Mouse (Mus musculus) bone marrow, adult 2 months (tissue): ENCODE results near the gene Ap2b1. TPM values are rescaled to one million over a fixed set of nuclear protein-coding genes. Genes with fewer than 3 reads are reported as not detected.
"Not testable (repeated sequence)": the region's sequence is repeated elsewhere in the genome, so short reads cannot be mapped to it uniquely, and the experiment has no call there.

Experiments used
- H3K27ac ChIP-seq: fragments of 200-500 bp; 2 replicates; pipeline ENCODE4 v1.5.1; 2012; ENCODE audit warnings: low read depth, mild to moderate bottlenecking, control low read depth, inconsistent platforms, low read length; ENCODE audit not compliant: control insufficient read depth, poor library complexity, insufficient read depth
- H3K4me1 ChIP-seq: fragments of 200-500 bp; 2 replicates; pipeline ENCODE4 v1.6.1; 2011; ENCODE audit warnings: low read length; ENCODE audit not compliant: control insufficient read depth, insufficient read depth
- H3K4me3 ChIP-seq: fragments of 200-500 bp; replicated peaks from 2 replicates; pipeline ENCODE3; 2011; ENCODE audit warnings: mild to moderate bottlenecking, low read depth, low read length, control low read depth; ENCODE audit not compliant: control insufficient read depth
- CTCF ChIP-seq: fragments of 200-500 bp; IDR thresholded peaks from 2 replicates; pipeline ENCODE4 v1.5.1; 2011; ENCODE audit warnings: low read length, control low read depth; ENCODE audit not compliant: control insufficient read depth, insufficient read depth
- POLR2A ChIP-seq: fragments of 200-500 bp; IDR thresholded peaks from 2 replicates; pipeline ENCODE4 v1.6.1; 2011; ENCODE audit warnings: low read depth, mild to moderate bottlenecking, control low read depth, low read length, borderline replicate concordance; ENCODE audit not compliant: control insufficient read depth
- WGBS: fragments of 180-500 bp; shearing (Covaris S2); methylation state at CpG from one replicate; pipeline ENCODE4 v1.1.7; 2018; 5-methylcytosine and 5-hydroxymethylcytosine counted together
- polyA plus RNA-seq: library from polyadenylated mRNA; stranded (reverse); fragments of >200 nt; gene quantifications from 2 replicates; pipeline ENCODE4 v1.2.4, GENCODE M21; 2011; ENCODE audit warnings: low replicate concordance; ENCODE audit not compliant: missing spikeins, insufficient read depth, insufficient read length

Ap2b1 gene
- 43.7 and 59.2 TPM in 2 replicates for polyA plus RNA-seq

- TF ChIP-seq CTCF, result no peak
- peak; percentile 88 for TF ChIP-seq POLR2A
- 4% methylated on average over 56 of the region's 56 CpGs for WGBS
- H3K4me1 ChIP-seq, result peaks cover 2% of the 10 kb centered on the region; the same call in 1 of the 2 replicates
Measured at GRCm38 (mm10) chr11:83298225-83299195, at the start of gene Ap2b1. Gene Ap2b1 (plus strand): TSS chr11:83299024.

GRCm38 (mm10) chr11:83257211-83257610 is 41.6 kb upstream of the Ap2b1 start:
- not testable (repeated sequence) for H3K4me3 ChIP-seq, H3K4me1 ChIP-seq, H3K27ac ChIP-seq
- 58% methylated on average over 5 of the region's 5 CpGs for WGBS

More at GRCm38 (mm10) chr11:83298225-83299195, at the start of gene Ap2b1:
- Histone ChIP-seq H3K4me3 (peak within 1 kb of the TSS; percentile 98), H3K27ac (peak within 1 kb of the TSS; percentile 96)

GRCm38 (mm10) chr11:83262673-83263072 is 36.2 kb upstream of the Ap2b1 start:
- Histone ChIP-seq H3K4me3 (no peak overlapping the region), H3K4me1 (no peaks in the 10 kb centered on the region; the same call in 1 of the 2 replicates), H3K27ac (peak overlapping the region; percentile 61; the same call in 1 of the 2 replicates)
- TF ChIP-seq CTCF, result no peak
- TF ChIP-seq POLR2A, result no peak
- WGBS, result 81% methylated on average over 1 of the region's 1 CpGs

GRCm38 (mm10) chr11:83263146-83263545 is 35.7 kb upstream of the Ap2b1 start:
- Histone ChIP-seq H3K4me3 (no peak overlapping the region), H3K4me1 (no peaks in the 10 kb centered on the region; the same call in 1 of the 2 replicates), H3K27ac (peak overlapping the region; percentile 61)
- WGBS, result 33% methylated on average over 3 of the region's 3 CpGs
- no peak for TF ChIP-seq POLR2A
- TF ChIP-seq CTCF, result 0 out of 2 replicates have a peak, but pooled peaks have one; percentile 2

- no peak for TF ChIP-seq POLR2A
- no peak for TF ChIP-seq CTCF
- WGBS, result 5% methylated on average over 6 of the region's 6 CpGs
- Histone ChIP-seq H3K27ac (peak overlapping the region; percentile 59; the same call in 1 of the 2 replicates), H3K4me3 (peak overlapping the region; percentile 98), H3K4me1 (no peaks in the 10 kb centered on the region)
Measured at GRCm38 (mm10) chr11:83270842-83271150, 28.0 kb upstream of the Ap2b1 start.

GRCm38 (mm10) chr11:83271151-83271950 is 27.5 kb upstream of the Ap2b1 start:
- WGBS, result 0% methylated on average over 26 of the region's 26 CpGs
- peak overlapping the region; percentile 59; the same call in 1 of the 2 replicates for H3K27ac ChIP-seq

GRCm38 (mm10) chr11:83271951-83272843 is 26.6 kb upstream of the Ap2b1 start:
- no peak for TF ChIP-seq POLR2A
- WGBS, result 18% methylated on average over 2 of the region's 2 CpGs
- H3K27ac ChIP-seq, result no peak overlapping the region
- H3K4me1 ChIP-seq, result no peaks in the 10 kb centered on the region
- no peak overlapping the region for H3K4me3 ChIP-seq

More at GRCm38 (mm10) chr11:83271151-83271950, 27.5 kb upstream of the Ap2b1 start:
- Histone ChIP-seq H3K4me1 (no peaks in the 10 kb centered on the region), H3K4me3 (peak overlapping the region; percentile 98)
- no peak for TF ChIP-seq POLR2A
- no peak for TF ChIP-seq CTCF

- no peak overlapping the region for H3K4me3 ChIP-seq
Measured at GRCm38 (mm10) chr11:83276251-83276650, 22.6 kb upstream of the Ap2b1 start.

More at GRCm38 (mm10) chr11:83276251-83276650, 22.6 kb upstream of the Ap2b1 start:
- no peak for TF ChIP-seq CTCF
- no peak for TF ChIP-seq POLR2A
- H3K27ac ChIP-seq, result no peak overlapping the region
- no peaks in the 10 kb centered on the region for H3K4me1 ChIP-seq
- WGBS, result 71% methylated on average over 7 of the region's 7 CpGs
